Mouse (Mus musculus) T-helper 1 cell (primary cell): ENCODE results near the gene Appl2.
"Not testable (repeated sequence)": the region's sequence is repeated elsewhere in the genome, so short reads cannot be mapped to it uniquely, and the experiment has no call there.

Source experiments
- in situ Hi-C: fragments of 300-600 bp; cut with MboI, MseI; formaldehyde crosslinking; loops from one replicate; pipeline ENCODE4 v1.15.1; 2025; ENCODE audit warnings: high pct_unique_total_duplicates

Appl2 gene

DNA sequence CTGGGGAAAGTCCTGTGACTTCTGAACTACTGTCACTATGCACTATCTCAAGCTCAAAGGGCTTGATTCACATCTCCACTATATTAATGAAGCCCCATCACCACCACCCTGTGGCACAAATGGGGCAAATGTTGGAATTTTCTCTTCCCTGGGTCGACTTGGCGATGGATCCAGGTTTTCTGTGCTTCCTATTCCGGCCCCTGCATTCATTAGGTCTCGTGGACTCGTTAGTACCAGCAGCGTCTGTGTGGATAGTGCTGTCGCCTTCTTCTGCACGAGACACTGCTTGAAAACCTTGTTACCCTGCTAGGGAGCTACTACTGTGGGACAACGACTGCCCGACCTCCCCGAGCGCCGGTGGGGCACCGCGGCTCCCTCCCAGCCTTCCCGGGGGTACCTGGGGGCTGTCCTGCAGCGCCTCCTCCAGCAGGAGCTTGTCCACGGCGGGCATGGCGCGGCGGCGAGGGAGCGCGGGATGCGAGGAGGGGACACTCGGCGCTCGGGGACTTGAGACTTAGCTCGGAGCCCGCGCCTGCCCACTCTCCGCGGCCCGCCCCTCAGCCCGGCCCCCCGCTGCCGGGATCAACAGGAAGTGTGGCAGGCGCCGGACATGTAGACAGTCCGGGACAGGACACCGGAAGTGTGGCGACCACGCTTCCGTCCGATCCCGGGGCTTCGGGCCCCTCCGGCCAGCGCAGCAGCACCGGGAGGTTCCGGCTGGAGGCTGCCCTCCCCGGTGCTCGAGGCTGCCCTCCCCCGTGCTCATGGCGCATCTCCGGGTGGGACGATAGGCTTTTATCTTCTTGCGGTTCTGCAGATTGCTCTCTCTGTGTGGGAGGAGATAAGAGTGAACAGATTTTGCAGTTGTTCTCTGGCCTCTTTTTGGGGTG, at the start of gene Appl2:
TSS of gene Appl2 (minus strand) at position 608 of the 890 bp plus-strand sequence.
- in situ Hi-C loops, result no loop called here

DNA sequence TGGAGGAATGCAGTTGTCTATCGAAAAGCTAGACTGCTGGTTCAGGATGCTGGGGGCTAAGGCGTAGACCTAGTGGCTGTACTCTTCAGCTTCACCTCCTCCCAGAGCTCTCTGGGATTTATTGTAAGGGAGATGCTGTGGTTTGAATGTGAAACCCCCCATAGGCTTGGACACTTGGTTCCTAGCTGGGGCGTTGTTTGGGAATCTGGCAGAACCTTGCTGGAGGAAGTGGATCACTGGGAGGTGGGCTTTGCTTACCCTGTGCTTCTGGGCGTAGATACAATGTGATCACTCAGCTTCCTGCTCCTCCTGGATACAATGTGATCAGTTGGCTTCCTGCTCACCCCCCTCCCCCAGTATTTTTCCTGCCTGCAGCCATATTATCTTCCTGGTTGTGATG, 47.7 kb upstream of the Appl2 start:
- in situ Hi-C loops, result no loop called here

DNA sequence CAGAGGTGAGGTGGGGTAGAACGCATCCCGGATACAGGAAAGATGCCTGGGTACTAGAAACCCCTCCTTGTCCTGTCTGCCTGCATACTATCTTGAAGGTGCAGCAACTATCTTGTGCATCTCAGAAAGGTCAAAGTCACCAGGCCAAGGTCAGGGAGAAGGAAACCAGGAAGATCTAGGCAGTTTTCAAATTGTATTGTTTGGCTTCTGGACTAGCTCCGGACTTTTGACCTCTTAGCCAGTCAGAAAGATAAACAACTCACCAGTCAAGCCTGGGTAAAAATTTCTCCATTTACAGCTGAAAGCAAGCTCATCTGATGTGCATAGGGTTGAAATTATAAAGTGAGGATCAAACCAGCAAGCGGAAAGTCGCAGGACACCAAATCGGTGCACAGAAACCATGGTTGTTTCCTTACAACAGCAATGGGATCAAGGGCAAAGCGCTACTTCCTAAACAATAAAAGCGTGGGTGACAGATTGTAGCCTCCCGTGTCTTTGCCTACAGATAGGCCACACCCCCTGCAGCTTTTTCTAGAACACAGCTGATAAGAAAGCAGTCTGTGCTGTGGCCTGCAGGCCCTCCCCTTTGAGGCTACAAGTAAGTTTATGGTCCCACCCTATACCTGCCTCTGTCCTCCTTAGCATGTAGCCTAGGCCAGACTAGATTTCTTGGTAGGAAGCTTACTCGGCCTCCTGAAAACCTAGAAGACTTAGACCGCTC, 43.8 kb upstream of the Appl2 start:
- in situ Hi-C loops, result no loop called here

DNA sequence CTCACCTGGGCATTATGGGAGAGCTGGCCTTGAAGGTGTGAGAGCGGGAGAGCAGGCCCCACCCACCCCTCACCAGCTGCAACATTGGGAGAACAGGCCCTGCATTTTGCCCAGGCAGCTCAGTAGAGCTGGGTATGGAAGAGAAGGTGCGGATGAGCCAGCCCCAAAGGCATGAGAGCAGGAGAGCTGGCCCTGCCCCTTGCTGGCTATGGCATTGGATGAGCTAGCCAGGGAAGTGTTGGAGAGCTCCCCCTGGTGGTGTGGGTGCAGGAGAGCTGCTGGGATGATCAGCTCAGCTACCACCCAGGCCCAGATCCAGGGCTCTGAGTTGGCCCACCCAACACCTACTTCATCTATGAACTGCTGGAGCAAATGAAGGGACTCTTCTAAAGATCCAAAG, 39.7 kb upstream of the Appl2 start:
- in situ Hi-C loops, result no loop called here

DNA sequence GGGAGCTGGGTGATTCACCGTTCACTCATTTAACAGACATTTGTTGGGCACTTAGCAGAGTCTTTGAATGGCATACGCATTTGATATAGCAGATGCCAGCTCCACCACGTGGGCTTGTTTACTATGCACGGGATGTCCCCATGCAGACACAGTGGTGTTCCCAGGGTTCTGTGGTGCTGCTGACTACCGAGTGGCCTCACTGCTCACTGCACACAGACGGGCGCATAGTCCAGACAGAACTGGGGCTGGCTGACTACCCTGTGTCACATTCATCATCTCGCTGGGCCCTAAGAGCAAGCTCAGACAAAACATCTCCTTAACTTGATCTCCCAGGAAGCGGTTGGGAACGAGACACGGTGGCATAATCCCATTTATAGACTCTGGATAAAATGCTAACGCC, 32.8 kb upstream of the Appl2 start:
- in situ Hi-C loops, result no loop called here

DNA sequence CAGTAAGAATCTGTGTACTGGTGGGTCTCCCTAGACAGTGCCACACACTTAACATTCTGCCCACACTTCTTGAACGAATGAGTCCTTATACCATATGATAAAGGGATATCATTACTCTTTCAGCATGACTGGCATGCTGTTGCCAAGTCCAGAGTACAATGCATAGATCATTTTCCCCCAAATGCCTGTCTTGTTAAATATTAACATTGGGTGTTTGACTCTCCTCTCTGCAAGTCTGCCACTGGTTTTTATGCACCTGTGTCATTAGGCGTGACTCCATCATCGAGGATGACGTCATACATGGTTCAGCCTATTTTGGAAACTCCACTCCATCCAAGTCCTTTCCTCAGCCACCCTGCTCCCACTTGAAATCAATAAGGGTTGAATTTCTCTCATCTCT, 18.0 kb upstream of the Appl2 start:
- in situ Hi-C loops, result no loop called here

DNA sequence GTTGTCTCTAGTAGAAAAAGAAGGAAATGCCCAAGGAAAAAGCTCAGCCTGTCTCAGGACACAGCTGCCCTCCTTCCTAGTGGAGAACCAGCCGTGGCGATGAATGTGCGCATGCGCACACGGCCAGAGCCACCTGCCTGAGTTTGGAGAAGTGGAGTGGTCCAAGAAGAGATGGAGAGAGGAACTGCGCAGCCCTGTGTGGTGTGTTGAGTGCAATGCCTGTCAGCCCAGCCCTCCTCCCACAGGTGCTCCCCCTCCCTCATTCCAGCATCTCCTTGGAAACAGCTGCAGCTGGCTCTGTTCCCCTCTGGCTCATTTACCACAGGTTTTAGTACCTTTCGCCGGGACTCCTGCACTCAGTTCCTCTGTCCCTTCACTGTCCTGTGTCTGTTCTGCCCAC, 13.4 kb upstream of the Appl2 start:
- in situ Hi-C loops, result no loop called here

DNA sequence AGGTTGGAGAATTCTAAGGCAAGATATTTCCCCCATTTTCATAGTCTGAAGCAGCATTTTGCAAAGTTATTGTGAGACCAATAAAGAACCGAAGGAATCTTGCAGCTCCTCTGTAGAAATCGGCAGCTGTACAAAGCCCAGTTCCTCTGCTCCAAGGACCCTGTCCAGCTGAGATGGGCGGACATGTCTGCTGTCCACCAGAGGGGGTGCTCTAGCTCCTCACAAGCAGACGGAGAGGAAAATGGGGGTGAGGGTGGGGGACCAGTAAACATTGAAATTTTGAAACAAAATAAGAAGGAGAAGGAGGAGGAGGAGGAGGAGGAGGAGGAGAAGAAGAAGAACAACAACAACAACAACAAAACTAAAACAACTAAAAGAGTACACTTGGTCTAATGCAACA, 12.1 kb upstream of the Appl2 start:
- in situ Hi-C loops, result no loop called here

DNA sequence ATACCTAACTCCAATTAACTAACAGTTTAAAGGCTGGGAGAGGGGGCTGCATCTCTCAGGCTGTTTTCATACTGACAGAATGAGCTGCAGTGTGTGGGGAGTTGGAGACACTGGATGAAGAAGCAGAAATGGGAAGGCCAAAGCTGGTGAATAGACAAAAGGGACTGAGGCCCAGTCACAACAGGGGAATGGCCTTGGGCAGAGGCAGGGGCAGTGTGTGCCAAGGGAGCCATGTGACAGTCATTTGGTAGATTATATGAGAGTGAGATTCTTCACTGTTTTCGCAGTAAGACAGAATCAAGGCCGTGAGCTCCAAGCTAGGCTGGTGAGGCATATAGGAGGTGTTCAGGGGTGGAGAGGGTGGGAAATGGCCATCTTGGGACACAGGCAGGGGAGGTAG, 6.1 kb upstream of the Appl2 start:
- in situ Hi-C loops, result no loop called here

DNA sequence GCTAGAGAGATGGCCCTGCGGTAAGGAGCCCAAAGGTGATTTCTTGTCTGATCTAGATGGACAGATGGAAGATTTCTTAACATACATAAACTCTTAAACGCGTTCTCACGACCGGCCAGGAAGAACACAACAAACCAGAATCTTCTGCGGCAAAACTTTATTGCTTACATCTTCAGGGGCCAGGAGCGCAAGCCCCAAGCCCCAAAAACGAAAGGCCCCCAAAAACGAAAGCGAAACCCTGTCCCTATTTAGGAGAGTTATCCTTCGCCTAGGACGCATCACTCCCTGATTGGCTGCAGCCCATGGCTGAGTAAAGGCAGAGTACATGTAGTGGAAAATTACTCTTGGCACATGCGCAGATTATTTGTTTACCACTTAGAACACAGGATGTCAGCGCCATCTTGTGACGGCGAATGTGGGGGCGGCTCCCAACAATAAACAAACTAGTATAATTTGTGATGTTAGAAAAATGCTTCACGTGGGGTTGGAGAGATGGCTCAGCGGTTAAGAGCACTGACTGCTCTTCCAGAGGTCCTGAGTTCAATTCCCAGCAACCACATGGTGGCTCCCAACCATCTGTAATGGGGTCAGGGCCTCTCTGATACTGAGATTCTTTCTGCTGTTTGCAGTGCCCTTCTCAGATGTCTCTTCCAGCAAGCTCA, 3.8 kb upstream of the Appl2 start:
- in situ Hi-C loops, result not testable (repeated sequence)

DNA sequence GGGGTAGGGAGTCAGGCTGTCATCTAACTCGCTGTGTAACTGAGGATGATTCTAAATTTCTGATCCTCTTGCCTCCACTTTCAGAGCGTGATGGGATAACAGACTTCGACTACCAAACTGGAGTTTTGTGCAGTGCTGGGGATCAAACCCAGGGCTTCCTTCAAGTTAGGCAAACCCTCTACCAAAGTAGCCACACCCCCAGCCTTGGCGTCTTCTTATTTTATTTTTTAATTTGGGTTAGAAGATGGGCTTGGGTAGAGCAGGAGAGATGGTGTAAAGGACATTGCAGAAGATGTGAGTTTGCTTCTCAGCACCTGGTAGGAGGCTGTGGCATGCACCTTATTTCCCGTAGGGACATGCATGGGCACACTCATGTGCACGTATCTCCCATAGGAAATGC, 499 bp upstream of the Appl2 start:
- in situ Hi-C loops, result no loop called here

DNA sequence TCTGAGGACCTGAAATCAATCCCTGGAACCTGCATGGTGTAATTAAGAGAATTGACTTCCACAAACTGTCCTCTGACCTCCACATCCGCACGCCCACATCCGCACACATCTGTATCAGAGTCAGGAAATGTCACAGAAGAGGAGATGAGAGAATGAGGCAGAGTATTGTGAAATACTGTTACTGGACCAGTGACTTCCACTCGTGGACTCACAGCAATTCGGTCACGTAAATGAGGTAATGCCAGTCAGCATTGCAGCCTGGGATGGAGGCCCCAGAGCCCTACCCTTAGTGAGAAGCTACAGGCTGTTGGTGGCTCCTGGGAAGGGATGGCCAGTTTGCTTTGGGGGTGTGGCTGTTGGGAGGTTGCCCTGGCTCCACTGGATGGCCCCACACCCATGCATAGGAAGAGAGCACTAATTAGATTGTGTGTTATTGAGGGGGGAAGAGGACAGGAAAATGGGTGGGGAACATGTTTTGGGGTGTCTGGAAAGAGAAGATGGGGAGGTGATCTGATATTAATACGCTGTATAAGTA, 2.1 kb downstream of the Appl2 start:
- in situ Hi-C loops, result no loop called here

DNA sequence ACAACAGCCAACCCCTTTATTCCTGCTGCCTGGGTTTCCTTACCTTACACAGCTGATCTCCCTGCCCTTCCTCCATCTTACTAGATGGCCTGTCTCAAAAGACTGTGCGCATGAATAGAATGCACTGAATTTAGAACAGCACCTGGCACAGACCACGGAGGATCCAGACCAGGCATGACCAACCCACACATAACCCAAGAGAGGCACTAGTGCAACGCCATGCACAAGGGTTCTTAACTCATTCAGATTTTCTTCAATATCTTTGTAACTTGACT, 2.9 kb downstream of the Appl2 start:
- in situ Hi-C loops, result no loop called here

DNA sequence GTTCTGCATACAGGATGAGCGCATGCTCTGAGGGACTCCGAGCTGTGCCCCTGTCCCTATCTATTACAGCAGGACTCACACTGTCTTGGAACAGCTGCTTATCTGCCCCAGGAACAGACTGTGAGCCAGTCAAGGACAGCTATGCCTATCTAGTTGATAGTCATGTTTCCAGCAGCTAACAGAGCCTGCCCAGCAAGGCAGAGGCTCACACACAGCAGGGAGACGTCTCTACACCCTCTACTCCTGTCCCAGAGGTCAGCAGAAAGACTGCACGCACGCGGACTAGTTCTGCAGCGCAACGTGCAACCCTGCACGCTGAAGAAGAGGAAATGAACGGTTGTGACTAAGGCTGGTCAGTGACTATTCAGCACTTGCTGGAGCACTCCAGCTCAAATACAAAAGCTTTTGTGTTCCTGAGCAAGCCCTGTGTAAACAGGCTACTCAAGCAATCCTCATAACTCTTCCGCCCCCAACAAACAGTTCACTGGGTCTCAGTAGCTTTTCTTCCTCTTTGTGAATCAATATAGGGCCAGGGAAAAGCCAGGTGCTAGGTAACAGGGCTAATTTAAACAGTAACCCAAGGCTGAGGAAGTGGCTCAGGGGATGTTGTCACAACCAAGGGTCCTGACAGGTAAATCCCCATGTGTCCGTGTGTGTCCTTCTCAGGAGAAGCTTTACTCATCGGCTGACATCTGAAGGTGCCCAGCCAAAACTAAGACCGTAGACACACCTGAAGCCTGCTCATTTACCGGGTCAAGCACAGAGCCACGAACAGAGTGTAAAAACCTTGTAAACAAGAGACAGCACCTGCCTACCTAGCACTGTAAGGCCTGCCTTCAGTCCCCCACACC, 3.4 kb downstream of the Appl2 start:
- in situ Hi-C loops, result no loop called here

DNA sequence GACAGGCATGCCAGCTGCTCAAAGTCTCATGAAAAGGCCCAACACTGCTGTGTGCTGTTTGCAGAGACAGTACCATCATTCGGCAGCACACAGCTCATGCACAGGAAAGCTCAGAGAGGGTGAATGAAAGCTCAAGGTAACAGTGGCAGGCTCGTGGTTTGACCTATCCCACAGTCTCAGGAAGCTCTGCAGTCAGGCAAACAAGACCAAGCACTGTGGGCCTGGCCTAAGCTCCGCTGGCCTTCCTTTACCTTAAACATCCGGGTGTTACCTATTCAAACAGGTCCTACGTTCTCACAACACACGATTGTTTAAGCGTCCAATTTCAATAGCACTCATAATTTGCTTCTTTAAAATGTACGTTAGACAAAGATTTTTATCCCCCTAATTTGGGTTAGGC, 4.4 kb downstream of the Appl2 start:
- in situ Hi-C loops, result no loop called here

DNA sequence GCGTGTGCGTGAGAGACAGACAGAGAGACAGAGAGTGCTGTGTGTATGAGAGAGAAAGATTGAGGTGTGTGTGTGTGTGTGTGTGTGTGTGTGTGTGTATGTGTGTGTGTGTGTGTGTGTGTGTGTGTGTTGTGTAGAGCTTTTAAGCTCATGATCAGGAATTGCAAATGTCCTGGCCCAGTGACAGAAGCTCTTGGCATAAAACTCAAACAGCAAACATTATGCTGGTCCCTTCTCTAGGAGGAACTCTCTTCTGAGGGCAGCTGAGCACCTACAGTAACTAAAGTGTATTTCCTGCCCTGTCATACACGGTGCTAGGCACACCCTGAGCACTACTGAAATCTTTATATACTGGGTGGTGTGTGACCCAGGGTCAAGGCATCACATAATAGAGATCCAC, 6.9 kb downstream of the Appl2 start:
- in situ Hi-C loops, result no loop called here

DNA sequence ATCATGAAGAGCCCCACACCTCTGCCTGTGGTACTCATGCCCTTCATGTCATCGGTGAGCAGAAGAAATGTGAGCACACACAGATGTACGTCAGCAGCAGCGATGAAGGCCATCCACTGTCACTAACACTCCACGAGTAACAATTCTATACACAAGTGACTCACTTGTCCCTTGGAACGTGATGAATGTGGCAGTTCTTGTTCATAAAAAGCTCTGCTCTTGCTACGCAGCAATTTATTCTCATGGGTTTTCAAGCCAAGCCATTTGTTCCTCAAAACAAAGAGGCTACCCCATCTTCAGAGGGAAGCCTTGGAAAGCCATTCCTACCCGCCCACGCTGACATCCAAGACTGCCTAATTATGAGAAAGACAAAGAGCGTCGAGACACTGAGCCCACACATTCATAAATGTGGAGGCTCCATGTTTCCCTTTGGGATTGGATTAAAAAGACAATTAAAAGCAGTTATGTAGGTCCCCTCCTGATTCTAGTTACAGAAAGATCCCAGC, 8.6 kb downstream of the Appl2 start:
- in situ Hi-C loops, result no loop called here

DNA sequence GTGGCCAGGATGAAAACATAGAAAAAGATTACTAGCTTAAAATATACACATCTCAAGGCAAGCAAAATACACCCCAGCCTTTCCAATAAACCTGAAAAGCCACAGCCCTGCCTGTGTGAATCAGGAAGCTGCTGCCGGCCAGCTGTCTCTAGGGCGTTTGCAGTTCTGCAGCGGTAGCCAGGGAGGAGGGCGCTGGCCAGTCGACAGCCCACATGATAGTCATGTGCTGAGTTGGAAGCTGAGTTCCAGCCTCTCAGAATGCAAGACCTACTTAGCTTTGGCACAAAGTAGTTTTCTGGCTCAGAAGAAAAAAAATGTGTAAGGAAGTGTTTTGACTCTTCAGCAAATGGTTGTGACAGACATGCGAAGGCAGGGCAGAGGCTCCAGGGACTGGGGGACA, 11.2 kb downstream of the Appl2 start:
- in situ Hi-C loops, result no loop called here

DNA sequence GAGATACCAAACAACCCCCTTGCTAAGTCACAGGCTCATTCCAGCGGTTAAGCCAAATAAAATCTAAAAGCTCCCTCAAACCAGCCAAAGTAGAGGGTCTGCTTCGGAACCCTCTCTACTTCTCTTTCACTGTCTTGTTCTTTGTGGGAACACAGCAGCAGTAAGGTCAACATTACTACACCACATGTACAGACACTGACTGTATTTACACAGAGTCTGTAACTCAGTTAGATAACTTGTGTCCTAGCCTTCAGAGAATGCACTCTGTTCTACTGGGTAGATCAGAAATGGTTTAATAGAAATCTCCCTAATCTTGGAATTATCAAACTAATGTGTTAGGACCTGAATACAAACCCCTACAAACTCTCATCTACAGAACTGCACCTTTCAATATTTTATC, 12.3 kb downstream of the Appl2 start:
- in situ Hi-C loops, result no loop called here

DNA sequence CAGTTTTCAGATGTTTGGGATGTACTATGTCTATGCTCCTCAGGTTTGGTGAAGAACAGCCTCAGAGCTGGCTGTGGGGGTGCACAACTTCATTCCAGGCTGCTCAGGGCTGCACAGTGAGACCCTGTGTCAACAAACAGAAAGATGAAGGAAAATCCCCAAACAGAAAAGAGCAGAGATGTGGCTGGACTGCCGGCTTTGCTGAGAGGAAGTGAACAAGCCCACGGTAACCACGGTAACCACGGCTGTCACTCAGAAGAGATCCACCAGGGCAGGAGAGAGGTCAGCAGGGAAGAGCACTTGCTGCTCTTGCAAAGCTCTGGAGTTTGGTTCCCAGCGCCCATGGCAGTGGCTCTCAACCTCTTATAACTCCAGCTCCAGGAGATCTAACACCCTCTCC, 14.1 kb downstream of the Appl2 start:
- in situ Hi-C loops, result no loop called here

DNA sequence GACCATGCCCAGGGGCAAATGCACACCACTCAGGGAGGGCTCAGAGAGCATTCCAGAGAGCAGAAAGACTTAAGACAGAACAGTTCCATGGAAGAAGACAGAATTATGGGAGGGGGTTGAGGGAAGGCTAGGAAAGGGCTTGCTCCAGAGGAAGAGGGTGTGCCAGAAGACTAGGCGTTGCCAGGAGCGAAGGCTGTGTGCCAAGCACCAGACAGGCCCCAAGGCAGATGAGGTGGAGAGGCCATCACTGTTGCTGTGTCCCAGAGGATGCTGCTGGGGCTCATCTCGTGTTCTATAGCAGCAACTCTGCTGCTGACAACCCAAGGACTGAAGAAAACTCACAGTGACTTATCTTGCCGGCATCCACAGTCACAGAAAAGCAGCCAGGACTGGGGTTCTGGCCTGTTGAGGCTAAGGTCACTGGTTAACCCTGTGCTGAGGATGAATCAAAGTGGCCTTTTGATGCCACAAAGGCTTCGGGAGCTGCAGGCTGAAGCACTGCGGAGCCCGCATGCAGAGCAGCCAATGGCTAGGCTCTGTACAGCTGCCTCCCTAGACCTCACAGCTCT, 15.6 kb downstream of the Appl2 start:
- in situ Hi-C loops, result no loop called here
